Mouse (Mus musculus) lung, adult 18-20 months (tissue): ENCODE results near the gene Rps15.

Source experiments
- DNase-seq, 2 experiments: peaks; one replicate each; pipeline ENCODE4 v3.0.0; 2022; ENCODE audit warnings: mixed read lengths in 2 of 2

Gene Rps15

GRCm38 (mm10) chr10:80260642-80261584, 31.3 kb upstream of the Rps15 start, which contains the start of the genes Gamt and Dazap1:
TSS of gene Gamt (minus strand) at chr10:80261012.
TSS of gene Dazap1 (plus strand) at chr10:80261486.
- peak; percentile 97 to 99 for DNase-seq

GRCm38 (mm10) chr10:80261585-80261968, 30.7 kb upstream of the Rps15 start:
- DNase-seq, result peak; percentile 99

GRCm38 (mm10) chr10:80262169-80262568, 30.1 kb upstream of the Rps15 start:
- no peak for DNase-seq

GRCm38 (mm10) chr10:80262776-80263365, 29.4 kb upstream of the Rps15 start:
- no peak for DNase-seq

GRCm38 (mm10) chr10:80264341-80265148, 27.7 kb upstream of the Rps15 start:
- peak; percentile 99 for DNase-seq

- no peak for DNase-seq
Measured at GRCm38 (mm10) chr10:80265149-80265486, 27.1 kb upstream of the Rps15 start.

GRCm38 (mm10) chr10:80270099-80270498, 22.2 kb upstream of the Rps15 start:
- DNase-seq, result no peak

GRCm38 (mm10) chr10:80270734-80271181, 21.5 kb upstream of the Rps15 start:
- no peak for DNase-seq

GRCm38 (mm10) chr10:80271186-80271843, 20.9 kb upstream of the Rps15 start:
- no peak for DNase-seq

GRCm38 (mm10) chr10:80271870-80272585, 20.2 kb upstream of the Rps15 start:
- peak in 1 of 2 experiments; percentile 41 for DNase-seq

GRCm38 (mm10) chr10:80273847-80274246, 18.4 kb upstream of the Rps15 start:
- DNase-seq, result peak; percentile 61 to 72

- DNase-seq, result peak; percentile 39 to 56
Measured at GRCm38 (mm10) chr10:80276238-80276637, 16.0 kb upstream of the Rps15 start.

GRCm38 (mm10) chr10:80278390-80278789, 13.9 kb upstream of the Rps15 start:
- no peak for DNase-seq

GRCm38 (mm10) chr10:80279273-80279672, 13.0 kb upstream of the Rps15 start:
- no peak for DNase-seq

- DNase-seq, result peak; percentile 59 to 75
Measured at GRCm38 (mm10) chr10:80281304-80281703, 10.9 kb upstream of the Rps15 start.

- DNase-seq, result peak; percentile 79 to 88
Measured at GRCm38 (mm10) chr10:80281921-80282371, 10.3 kb upstream of the Rps15 start.

- peak; percentile 61 to 76 for DNase-seq
Measured at GRCm38 (mm10) chr10:80282481-80283441, 9.5 kb upstream of the Rps15 start.

GRCm38 (mm10) chr10:80285222-80286070, 6.8 kb upstream of the Rps15 start:
- no peak for DNase-seq

- no peak for DNase-seq
Measured at GRCm38 (mm10) chr10:80288097-80288496, 4.2 kb upstream of the Rps15 start.
